Mouse (Mus musculus) ES-Bruce4 (cell line): Measurements from ENCODE around the gene Sept3.

Source experiments
- CTCF ChIP-seq: IDR thresholded peaks from one replicate; pipeline ENCODE4 v1.8.1; 2011; ENCODE audit warnings: low read depth, low read length
- EP300 ChIP-seq: IDR thresholded peaks from 2 replicates; pipeline ENCODE4 v1.6.1; 2011; ENCODE audit warnings: low read depth, low read length; ENCODE audit not compliant: insufficient read depth
- POLR2A ChIP-seq: IDR thresholded peaks from one replicate; pipeline ENCODE4 v1.8.1; 2011; ENCODE audit warnings: low read length; ENCODE audit not compliant: insufficient read depth

GRCm38 (mm10) chr15:82255248-82255647 lies 19.4 kb upstream of the Sept3 start:
- TF ChIP-seq CTCF = peak; percentile 63
- no peak for TF ChIP-seq POLR2A
- TF ChIP-seq EP300 = no peak
